Mouse (Mus musculus) testis, adult 2 months (tissue): ENCODE data around the gene Dok1.

Source experiments
- CTCF ChIP-seq: fragments of 200-500 bp; IDR thresholded peaks from 2 replicates; pipeline ENCODE4 v1.5.1; 2012; ENCODE audit warnings: low read depth, mild to moderate bottlenecking, inconsistent platforms, low read length, moderate library complexity; ENCODE audit not compliant: control insufficient read depth, insufficient read depth, insufficient replicate concordance
- POLR2A ChIP-seq: fragments of 200-500 bp; IDR thresholded peaks from 2 replicates; pipeline ENCODE4 v1.6.1; 2012; ENCODE audit warnings: low read depth, mild to moderate bottlenecking, inconsistent platforms, low read length, moderate library complexity; ENCODE audit not compliant: control insufficient read depth

DNA sequence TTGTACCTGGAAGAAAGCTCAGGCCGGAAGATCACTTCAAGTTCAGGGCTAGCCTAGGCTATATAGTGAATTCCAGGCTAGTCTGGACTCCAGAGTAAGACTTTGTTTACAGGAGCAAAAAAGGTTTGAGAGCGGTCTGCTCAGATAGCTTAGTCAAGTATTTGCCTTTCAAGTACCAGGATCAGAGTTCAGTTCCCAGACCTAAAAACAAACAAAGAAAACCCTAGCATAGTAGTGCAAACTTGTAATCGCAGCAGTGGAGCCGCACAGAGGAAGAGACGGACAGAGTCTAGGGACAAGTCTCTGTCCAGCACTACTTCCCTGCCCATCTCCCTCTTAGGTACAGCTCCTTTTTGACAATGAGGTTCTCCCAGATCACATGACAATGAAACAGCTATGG, 46.9 kb upstream of the Dok1 start:
- no peak for TF ChIP-seq CTCF
- no peak for TF ChIP-seq POLR2A
